Mouse (Mus musculus): ENCODE measurements around the gene Smyd1.

GRCm38 (mm10) chr6:71298751-71299150 is 23.3 kb downstream of the Smyd1 start:
- TF ChIP-seq CTCF (IDR thresholded peaks at IDR 0.05; ENCODE audit: borderline replicate concordance, insufficient read depth, low read depth, low read length) (peak; percentile 54), POLR2A (IDR thresholded peaks at IDR 0.05; ENCODE audit: borderline replicate concordance, insufficient read depth, low read length) (no peak)

All from cerebellum, adult 2 months (tissue).